Mouse (Mus musculus) lung, embryonic 15.5 days (tissue): ENCODE results near the gene Gm49395. TPM values are rescaled to one million over a fixed set of nuclear protein-coding genes. Genes with fewer than 3 reads are reported as not detected.

Experiments used
- ATAC-seq: fragments of 200-750 bp; cut with Nextera tagmentation; 2 replicates; pipeline ENCODE4 v1.8.0; 2017; ENCODE audit warnings: moderate number of reproducible peaks, borderline replicate concordance; ENCODE audit not compliant: low FRiP score, low TSS enrichment; ENCODE audit errors: extremely low read depth
- H3K27ac ChIP-seq: fragments of 300-500 bp; sonication (generic); 2 replicates; pipeline ENCODE4 v1.5.1; 2015; ENCODE audit warnings: moderate library complexity, mild to moderate bottlenecking, inconsistent platforms
- H3K27me3 ChIP-seq: fragments of 300-500 bp; sonication (generic); 2 replicates; pipeline ENCODE4 v1.6.1; 2015; ENCODE audit warnings: inconsistent platforms
- H3K36me3 ChIP-seq: fragments of 300-500 bp; sonication (generic); 2 replicates; pipeline ENCODE4 v1.6.1; 2015; ENCODE audit warnings: inconsistent platforms
- H3K4me1 ChIP-seq: fragments of 300-500 bp; sonication (generic); 2 replicates; pipeline ENCODE4 v1.6.1; 2015; ENCODE audit warnings: inconsistent platforms
- H3K4me2 ChIP-seq: fragments of 300-500 bp; sonication (generic); 2 replicates; pipeline ENCODE4 v1.6.1; 2015; ENCODE audit warnings: inconsistent platforms, mild to moderate bottlenecking, moderate library complexity
- H3K4me3 ChIP-seq: fragments of 300-500 bp; sonication (generic); 2 replicates; pipeline ENCODE4 v1.5.1; 2015; ENCODE audit warnings: mild to moderate bottlenecking, inconsistent platforms
- H3K9ac ChIP-seq: fragments of 300-500 bp; sonication (generic); 2 replicates; pipeline ENCODE4 v1.6.1; 2015; ENCODE audit warnings: inconsistent platforms
- H3K9me3 ChIP-seq: fragments of 300-500 bp; sonication (generic); 2 replicates; pipeline ENCODE4 v1.6.1; 2016; ENCODE audit warnings: inconsistent platforms
- WGBS: fragments of 180-500 bp; shearing (Covaris S2); methylation state at CpG from one replicate; pipeline ENCODE4 v1.1.7; 2015; 5-methylcytosine and 5-hydroxymethylcytosine counted together
- polyA plus RNA-seq: library from polyadenylated mRNA; unstranded; fragments of >200 nt; fragmentation: Nextera tagmentation; extraction: Ambion mirVana; gene quantifications from 2 replicates; pipeline ENCODE4 v1.2.1, GENCODE M21; 2015

Gene Gm49395
- polyA plus RNA-seq, 1 experiment from 2014 or later = 7.6 TPM

- 59% methylated on average over 6 of the region's 6 CpGs for WGBS
- H3K27ac ChIP-seq = no peak overlapping the region
- H3K4me2 ChIP-seq = no peak overlapping the region
- H3K36me3 ChIP-seq = 0 out of 2 replicates have a peak, but pooled peaks cover 2% of the 10 kb centered on the region
- peaks cover 25% of the 10 kb centered on the region; the same call in 1 of the 2 replicates for H3K4me1 ChIP-seq
- H3K9ac ChIP-seq = no peak overlapping the region
- no peak for ATAC-seq
- H3K27me3 ChIP-seq = no peaks in the 10 kb centered on the region
- H3K9me3 ChIP-seq = no peaks in the 10 kb centered on the region
- H3K4me3 ChIP-seq = no peak overlapping the region
Observed at GRCm38 (mm10) chr13:115078997-115079685, 22.6 kb downstream of the Gm49395 start.

GRCm38 (mm10) chr13:115077346-115078134 lies 24.2 kb downstream of the Gm49395 start:
- Histone ChIP-seq H3K4me2 (no peak overlapping the region), H3K9me3 (no peaks in the 10 kb centered on the region), H3K9ac (no peak overlapping the region), H3K4me3 (no peak overlapping the region), H3K27me3 (no peaks in the 10 kb centered on the region), H3K4me1 (peaks cover 25% of the 10 kb centered on the region; the same call in 1 of the 2 replicates), H3K36me3 (no peaks in the 10 kb centered on the region), H3K27ac (no peak overlapping the region)
- WGBS = 70% methylated on average over 9 of the region's 9 CpGs
- no peak for ATAC-seq

- Histone ChIP-seq H3K4me3 (no peak overlapping the region), H3K27ac (no peak overlapping the region), H3K27me3 (no peaks in the 10 kb centered on the region), H3K4me2 (no peak overlapping the region), H3K4me1 (0 out of 2 replicates have a peak, but pooled peaks cover 3% of the 10 kb centered on the region), H3K36me3 (no peaks in the 10 kb centered on the region), H3K9ac (no peak overlapping the region), H3K9me3 (no peaks in the 10 kb centered on the region)
- 61% methylated on average over 6 of the region's 6 CpGs for WGBS
- no peak for ATAC-seq
Observed at GRCm38 (mm10) chr13:115072386-115072785, 29.3 kb downstream of the Gm49395 start.

GRCm38 (mm10) chr13:115071431-115071830 lies 30.3 kb downstream of the Gm49395 start:
- ATAC-seq = no peak
- Histone ChIP-seq H3K27ac (no peak overlapping the region), H3K4me3 (no peak overlapping the region), H3K4me2 (no peak overlapping the region), H3K27me3 (no peaks in the 10 kb centered on the region), H3K36me3 (no peaks in the 10 kb centered on the region), H3K9me3 (no peaks in the 10 kb centered on the region), H3K4me1 (0 out of 2 replicates have a peak, but pooled peaks cover 3% of the 10 kb centered on the region), H3K9ac (no peak overlapping the region)
- WGBS = 83% methylated on average over 3 of the region's 3 CpGs

GRCm38 (mm10) chr13:115067968-115068330 lies 33.8 kb downstream of the Gm49395 start:
- Histone ChIP-seq H3K27me3 (no peaks in the 10 kb centered on the region), H3K9ac (no peak overlapping the region), H3K9me3 (no peaks in the 10 kb centered on the region), H3K4me2 (no peak overlapping the region), H3K4me1 (0 out of 2 replicates have a peak, but pooled peaks cover 3% of the 10 kb centered on the region), H3K36me3 (no peaks in the 10 kb centered on the region), H3K4me3 (no peak overlapping the region), H3K27ac (no peak overlapping the region)
- no peak for ATAC-seq
- 84% methylated on average over 1 of the region's 1 CpGs for WGBS

GRCm38 (mm10) chr13:115067324-115067967 lies 34.3 kb downstream of the Gm49395 start:
- H3K9me3 ChIP-seq = no peaks in the 10 kb centered on the region
- 90% methylated on average over 4 of the region's 4 CpGs for WGBS
- H3K27me3 ChIP-seq = no peaks in the 10 kb centered on the region
- H3K27ac ChIP-seq = no peak overlapping the region
- no peak for ATAC-seq
- H3K36me3 ChIP-seq = no peaks in the 10 kb centered on the region
- no peak overlapping the region for H3K4me2 ChIP-seq
- 0 out of 2 replicates have a peak, but pooled peaks cover 3% of the 10 kb centered on the region for H3K4me1 ChIP-seq
- H3K4me3 ChIP-seq = no peak overlapping the region
- H3K9ac ChIP-seq = no peak overlapping the region

- no peak overlapping the region for H3K4me3 ChIP-seq
- no peak overlapping the region for H3K4me2 ChIP-seq
- no peaks in the 10 kb centered on the region for H3K36me3 ChIP-seq
- H3K27ac ChIP-seq = no peak overlapping the region
- no peak overlapping the region for H3K9ac ChIP-seq
- WGBS = 69% methylated on average over 5 of the region's 5 CpGs
- no peaks in the 10 kb centered on the region for H3K27me3 ChIP-seq
- H3K9me3 ChIP-seq = no peaks in the 10 kb centered on the region
- peaks cover 13% of the 10 kb centered on the region for H3K4me1 ChIP-seq
- no peak for ATAC-seq
Observed at GRCm38 (mm10) chr13:115057555-115057954, 44.2 kb downstream of the Gm49395 start.

- no peak overlapping the region for H3K9ac ChIP-seq
- H3K27me3 ChIP-seq = no peaks in the 10 kb centered on the region
- peak overlapping the region; percentile 35 for H3K4me2 ChIP-seq
- H3K4me1 ChIP-seq = peaks cover 27% of the 10 kb centered on the region
- no peak for ATAC-seq
- 0 out of 2 replicates have a peak overlapping the region, but pooled peaks have one; percentile 3 for H3K4me3 ChIP-seq
- WGBS = 17% methylated on average over 9 of the region's 9 CpGs
- no peaks in the 10 kb centered on the region for H3K9me3 ChIP-seq
- H3K36me3 ChIP-seq = no peaks in the 10 kb centered on the region
- H3K27ac ChIP-seq = peak overlapping the region; percentile 63
Observed at GRCm38 (mm10) chr13:115054783-115055182, 46.9 kb downstream of the Gm49395 start.

GRCm38 (mm10) chr13:115052568-115052967 lies 49.2 kb downstream of the Gm49395 start:
- H3K27me3 ChIP-seq = no peaks in the 10 kb centered on the region
- no peak for ATAC-seq
- H3K9ac ChIP-seq = no peak overlapping the region
- WGBS = 68% methylated on average over 7 of the region's 7 CpGs
- H3K4me2 ChIP-seq = no peak overlapping the region
- peaks cover 24% of the 10 kb centered on the region for H3K4me1 ChIP-seq
- no peaks in the 10 kb centered on the region for H3K36me3 ChIP-seq
- no peak overlapping the region for H3K4me3 ChIP-seq
- H3K27ac ChIP-seq = no peak overlapping the region
- H3K9me3 ChIP-seq = no peaks in the 10 kb centered on the region

- peaks cover 24% of the 10 kb centered on the region for H3K4me1 ChIP-seq
- no peaks in the 10 kb centered on the region for H3K27me3 ChIP-seq
- peak; percentile 94 for ATAC-seq
- H3K36me3 ChIP-seq = no peaks in the 10 kb centered on the region
- H3K9ac ChIP-seq = no peak overlapping the region
- 42% methylated on average over 13 of the region's 13 CpGs for WGBS
- H3K27ac ChIP-seq = peak overlapping the region; percentile 48; the same call in 1 of the 2 replicates
- no peaks in the 10 kb centered on the region for H3K9me3 ChIP-seq
- no peak overlapping the region for H3K4me2 ChIP-seq
- H3K4me3 ChIP-seq = no peak overlapping the region
Observed at GRCm38 (mm10) chr13:115050660-115051559, 50.8 kb downstream of the Gm49395 start.

- 23% methylated on average over 2 of the region's 2 CpGs for WGBS
- no peaks in the 10 kb centered on the region for H3K9me3 ChIP-seq
- no peaks in the 10 kb centered on the region for H3K36me3 ChIP-seq
- H3K27me3 ChIP-seq = no peaks in the 10 kb centered on the region
- ATAC-seq = peak; percentile 55; the same call in 1 of the 2 replicates
- H3K4me2 ChIP-seq = no peak overlapping the region
- H3K27ac ChIP-seq = peak overlapping the region; percentile 33; the same call in 1 of the 2 replicates
- no peak overlapping the region for H3K4me3 ChIP-seq
- no peak overlapping the region for H3K9ac ChIP-seq
- H3K4me1 ChIP-seq = peaks cover 12% of the 10 kb centered on the region; the same call in 1 of the 2 replicates
Observed at GRCm38 (mm10) chr13:115042652-115043051, 59.1 kb downstream of the Gm49395 start.
